Mouse (Mus musculus): Measurements from ENCODE around the gene Grb2.
A peak's percentile ranks its signal among the peaks of the same experiment; 100 is the strongest.
"Not testable (repeated sequence)": the region's sequence is repeated elsewhere in the genome, so short reads cannot be mapped to it uniquely, and the experiment has no call there.

Grb2 gene

DNA sequence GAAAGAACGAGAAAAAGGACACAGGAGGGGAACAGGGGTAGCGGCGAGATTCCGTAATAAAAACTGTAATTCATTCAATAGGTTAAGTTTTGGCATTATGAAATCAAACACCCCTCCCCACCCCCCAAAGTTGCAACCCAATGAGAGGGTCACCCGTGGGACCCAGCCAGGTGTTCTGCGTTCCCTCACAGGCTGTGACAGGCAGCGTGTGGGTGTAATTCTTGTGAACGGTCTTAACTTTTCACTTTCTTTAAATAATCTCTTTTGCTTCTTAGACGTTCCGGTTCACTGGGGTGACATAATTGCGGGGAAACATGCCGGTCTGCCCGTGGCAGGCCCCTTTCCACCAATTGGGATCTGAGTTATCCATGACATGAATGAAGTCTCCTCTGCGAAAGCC is 62.9 kb downstream of the Grb2 start:
- DNase-seq (ENCODE audit: low spot score): not testable (repeated sequence)

DNA sequence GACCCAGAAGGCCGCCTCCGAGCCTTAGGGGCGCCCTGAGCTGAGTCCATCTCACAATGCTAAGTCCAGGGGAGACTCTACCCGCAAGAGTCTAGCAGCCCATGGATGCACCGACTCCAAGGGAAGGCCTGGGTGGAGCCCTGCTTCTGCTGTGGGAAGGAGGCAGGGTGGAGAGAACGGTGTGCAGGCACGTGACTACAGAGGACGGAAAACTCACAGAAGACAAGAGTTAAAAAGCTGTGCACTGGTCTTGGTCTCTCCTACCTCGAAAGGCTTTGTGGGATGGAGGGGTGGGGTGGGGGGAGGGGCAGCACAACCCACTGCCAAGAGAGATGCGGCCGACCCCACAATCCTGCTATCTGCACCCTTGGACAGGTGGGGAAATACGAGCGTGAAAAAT is 64.1 kb downstream of the Grb2 start:
- DNase-seq (ENCODE audit: low spot score): no peak

DNA sequence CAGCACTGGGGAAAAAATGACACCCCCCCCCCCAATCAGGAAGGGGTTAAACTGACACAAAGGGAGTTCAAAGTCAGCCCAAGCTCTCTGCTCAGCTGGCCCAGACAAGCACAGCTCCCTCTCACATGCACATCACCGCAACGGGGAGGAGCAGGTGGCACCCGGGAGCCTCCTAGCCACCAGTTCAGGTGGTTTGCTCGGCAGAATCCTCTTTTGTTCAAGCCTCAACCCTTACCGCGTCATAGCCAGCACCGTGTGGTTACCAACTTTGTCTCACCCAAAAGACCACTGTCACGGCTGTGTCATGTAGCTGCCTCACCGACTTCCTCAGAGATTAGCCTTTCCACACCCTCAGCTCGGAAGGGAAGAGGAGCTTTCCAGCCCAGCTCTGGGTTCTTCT is 65.1 kb downstream of the Grb2 start:
- no peak for DNase-seq (ENCODE audit: low spot score)

DNA sequence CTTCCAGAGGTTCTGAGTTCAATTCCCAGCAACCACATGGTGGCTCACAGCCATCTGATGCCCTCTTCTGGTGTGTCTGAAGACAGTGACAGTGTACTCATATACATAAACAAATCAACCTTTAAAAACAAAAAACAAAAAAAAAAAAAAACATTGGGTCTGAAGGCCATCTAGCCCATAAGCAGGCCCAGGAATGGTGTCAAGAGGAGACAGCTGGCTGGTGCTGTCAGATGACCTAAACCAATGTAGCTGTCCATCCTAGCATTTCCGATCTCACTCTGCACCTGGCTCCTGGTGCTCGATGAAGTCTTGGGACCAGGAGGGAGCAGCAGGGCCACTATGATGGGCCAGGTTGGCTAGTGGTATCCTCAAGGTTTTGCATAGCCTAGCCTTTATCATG is 65.7 kb downstream of the Grb2 start:
- no peak for DNase-seq (ENCODE audit: low spot score)

DNA sequence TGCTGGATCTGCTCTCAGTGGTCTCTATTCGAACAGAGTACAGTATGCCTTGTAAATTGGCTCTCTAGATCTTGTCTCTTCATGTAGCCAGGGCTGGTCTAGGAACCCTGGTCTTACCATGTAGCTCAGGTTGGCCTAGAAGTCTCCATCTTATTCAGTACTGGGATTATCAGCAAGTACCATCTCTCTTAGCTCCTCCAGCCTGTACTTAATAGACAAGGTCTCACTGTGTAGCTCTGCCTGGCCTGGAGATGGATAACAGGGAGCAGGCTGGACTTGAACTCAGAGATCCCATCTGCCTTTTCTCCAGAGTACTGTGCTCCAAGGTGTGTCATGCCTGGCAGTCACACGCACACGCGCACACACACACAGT is 66.7 kb downstream of the Grb2 start:
- DNase-seq (ENCODE audit: low spot score): no peak

DNA sequence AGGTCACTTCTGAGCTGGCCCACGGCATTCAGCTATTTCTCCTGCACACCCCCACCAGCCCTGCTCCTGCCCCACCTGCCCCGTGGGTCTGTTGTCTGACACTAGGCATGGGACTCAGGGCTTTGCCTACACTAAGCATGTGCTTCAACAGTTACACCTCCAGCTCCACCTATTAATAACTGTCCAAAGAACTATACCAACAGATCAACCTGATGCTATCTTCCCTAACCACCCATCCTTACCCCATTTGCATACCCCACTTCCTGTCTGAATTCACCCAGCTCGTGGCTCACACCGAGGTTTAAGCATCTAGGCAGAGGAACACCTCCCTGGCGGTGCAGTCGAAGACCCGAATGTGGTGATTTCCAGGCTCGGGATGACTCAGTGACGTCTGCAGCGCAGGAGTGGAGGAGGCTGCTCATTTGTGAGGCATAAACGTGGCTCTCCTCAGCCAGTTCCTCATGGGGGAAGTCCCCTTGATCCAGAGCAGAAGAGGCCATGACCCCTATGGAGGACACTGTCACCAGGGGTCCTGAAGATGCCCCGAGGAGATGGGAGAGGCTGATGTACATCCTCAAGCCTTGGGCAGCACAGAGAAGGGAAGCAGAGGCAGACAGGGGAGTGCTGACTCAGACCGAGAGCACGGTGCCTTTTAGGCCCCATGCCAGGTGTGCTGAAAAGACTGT is 67.3 kb downstream of the Grb2 start:
- no peak for DNase-seq (ENCODE audit: low spot score)

DNA sequence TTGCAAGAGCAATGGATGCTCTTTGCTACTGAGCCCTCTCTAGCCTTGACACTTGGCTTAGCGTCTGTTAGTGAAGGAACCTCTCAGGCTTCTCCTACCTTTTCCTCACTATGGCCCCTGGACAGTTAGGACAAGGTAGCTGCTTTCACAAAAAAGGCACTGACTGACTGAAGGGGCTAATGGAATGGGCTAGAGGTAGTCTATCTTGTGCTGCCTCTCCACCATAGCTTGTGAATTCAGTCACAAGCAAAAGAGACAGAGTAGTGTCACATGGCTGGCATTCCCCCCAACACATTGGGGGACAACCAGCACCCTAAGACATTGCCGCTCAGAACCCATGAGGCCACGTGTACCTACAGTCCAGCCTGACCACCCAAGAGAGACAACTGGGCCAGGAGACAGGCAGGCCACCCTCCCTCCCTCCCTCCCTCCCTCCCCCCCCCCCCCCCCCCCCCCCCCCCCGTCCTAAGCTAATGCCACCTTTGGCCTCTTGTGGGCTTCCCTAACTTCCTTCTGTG is 68.0 kb downstream of the Grb2 start:
- DNase-seq (ENCODE audit: low spot score): no peak

DNA sequence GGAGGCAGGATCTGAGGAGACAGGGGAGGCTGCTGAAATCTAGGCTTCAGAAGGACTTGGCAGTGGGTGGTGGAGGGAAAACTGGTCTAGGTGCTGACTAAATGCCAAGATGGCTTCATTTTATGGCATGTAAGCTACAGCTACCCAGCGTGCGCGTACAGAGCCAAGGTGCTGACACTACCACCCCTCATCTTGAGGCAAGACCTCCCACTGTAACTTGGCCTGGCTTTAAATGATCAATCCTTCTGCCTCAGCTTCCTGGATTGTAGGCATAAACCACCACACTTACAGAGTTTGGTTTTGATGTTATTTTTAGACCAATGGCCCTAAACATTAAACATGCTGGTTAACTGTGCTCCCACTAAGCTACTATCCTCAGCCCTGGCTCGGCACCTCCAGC is 68.9 kb downstream of the Grb2 start:
- DNase-seq (ENCODE audit: low spot score): no peak

DNA sequence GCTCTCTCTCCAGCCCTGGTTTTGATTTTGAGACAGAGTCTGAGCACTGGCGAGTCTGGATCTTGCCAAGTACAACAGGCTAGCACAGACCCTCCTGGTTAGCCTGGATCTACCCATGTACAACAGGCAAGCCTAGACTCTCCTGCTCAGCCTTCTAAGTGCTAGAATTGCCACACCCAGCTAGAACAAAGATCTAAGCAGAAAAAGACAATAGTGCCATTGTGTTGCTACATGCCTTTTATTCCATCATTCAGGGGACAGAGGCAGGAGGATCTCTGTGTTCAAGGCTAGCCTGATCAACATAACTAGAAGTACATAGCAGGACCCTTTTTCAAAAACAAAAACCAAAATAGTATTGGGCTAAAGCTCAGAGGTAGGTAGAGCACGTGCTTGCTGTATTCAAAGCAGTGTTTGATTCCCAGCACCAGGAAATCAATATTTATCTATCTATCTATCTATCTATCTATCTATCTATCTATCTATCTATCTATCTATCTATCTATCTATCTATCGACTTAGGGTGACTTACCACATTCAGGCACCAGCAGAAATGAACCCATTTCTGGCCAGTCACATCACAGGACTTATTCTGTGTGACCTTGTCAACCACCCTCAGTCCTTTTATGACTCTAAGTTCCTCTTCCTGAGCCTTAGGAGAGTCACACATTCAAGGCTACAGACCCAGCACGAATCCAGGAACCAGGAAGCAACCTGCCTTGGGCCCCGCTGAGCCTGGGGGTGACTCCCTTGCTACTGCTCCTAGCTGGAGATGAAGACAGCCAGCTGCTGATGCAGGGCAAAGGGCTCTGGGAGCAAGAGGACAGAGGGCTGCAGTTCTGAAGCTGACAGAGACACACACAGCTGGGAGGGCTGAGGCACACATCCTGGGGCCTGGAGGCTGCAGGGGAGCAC is 69.6 kb downstream of the Grb2 start:
- no peak for DNase-seq (ENCODE audit: low spot score)

DNA sequence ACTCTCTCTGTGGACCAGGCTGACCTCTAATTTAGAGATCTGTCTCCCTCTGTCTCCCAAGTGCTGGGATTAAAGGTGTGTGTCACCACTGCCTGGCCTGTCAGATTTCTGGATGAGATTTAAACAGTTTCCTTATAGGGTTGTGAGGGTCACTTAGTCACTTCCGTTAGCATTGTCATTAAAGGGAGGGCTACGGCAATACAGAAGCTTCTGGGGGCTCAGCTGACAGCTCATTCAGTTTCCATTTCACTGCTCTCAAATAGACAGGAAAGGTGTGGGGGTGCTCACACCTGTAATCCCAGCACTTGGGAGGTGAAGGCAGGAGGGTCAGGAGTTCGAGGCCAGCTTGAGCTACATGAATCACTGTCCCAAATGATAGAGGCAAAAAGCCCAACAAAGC is 71.4 kb downstream of the Grb2 start:
- DNase-seq (ENCODE audit: low spot score): no peak

DNA sequence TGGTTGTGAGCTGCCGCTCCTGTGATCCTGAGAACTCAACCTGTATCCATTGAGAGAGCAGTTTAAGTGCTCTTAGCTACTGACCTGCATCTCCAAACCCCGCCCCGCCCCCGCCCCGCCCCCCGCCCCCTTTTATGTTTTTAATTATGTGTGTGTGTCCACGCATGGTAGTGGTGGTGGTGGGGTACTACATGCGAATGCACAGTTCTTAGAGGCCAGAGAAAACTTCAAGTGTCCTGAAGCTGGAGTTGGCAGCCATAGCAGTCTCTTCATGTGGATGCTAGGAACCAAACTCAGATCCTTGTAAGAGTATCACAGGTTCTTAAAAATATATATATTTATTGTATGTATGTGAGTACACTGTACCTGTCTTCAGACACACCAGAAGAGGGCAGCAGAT is 72.9 kb downstream of the Grb2 start:
- DNase-seq (ENCODE audit: low spot score): no peak

DNA sequence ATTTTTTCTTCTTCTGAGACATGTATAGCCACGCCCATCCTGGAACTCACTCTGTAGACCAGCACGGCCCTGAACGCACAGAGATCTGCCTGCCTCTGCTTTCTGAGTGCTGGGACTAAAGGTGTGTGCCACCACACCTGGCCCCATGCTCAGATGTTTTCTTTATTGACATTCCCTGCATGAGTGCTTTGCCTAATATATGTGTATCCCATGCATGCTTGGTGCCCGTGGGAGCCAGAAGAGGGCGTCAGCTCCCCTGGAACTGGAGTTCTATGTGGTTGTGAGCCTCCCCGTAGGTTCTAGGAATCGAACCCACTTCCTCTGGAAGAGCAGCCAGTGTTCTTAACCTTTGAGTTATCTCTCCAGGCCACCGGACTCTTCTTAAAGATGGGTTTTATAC is 73.4 kb downstream of the Grb2 start:
- DNase-seq (ENCODE audit: low spot score): no peak

DNA sequence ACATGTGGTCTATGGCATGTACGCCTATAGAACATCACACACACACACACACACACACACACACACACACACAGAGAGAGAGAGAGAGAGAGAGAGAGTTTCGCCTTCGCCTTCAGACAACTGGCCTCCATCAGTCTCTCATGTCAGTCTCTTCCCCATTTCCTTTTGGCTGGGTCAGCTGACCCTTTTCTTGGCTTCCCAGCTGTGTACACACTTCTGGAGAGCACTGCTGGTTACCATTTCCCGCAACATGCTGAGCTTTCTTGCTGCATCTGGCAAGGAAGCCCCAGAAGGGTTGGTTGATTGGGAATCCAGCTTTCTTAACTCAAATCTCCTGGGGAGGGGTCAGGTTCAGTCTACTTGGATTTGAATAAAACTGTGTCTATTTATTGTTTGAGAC is 74.3 kb downstream of the Grb2 start:
- DNase-seq (ENCODE audit: low spot score): no peak

DNA sequence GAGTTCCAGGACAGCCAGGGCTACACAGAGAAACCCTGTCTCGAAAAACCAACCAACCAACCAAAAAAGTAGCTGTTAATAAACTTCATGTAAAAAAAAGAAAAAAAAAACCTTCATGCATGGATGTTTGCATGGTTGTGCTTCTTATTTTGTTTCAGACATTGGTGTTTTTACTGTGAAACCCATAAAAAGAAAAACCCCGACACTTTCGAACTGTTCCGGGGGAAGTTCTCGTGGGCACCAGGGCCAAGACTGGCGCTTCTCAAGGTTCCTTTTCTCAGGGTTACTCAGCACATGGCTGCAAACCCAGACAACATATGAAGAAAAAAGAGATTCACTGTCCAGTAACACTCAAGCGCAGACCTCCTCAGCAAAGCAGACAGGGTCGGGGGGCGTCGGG is 75.5 kb downstream of the Grb2 start:
- no peak for DNase-seq (ENCODE audit: low spot score)

DNA sequence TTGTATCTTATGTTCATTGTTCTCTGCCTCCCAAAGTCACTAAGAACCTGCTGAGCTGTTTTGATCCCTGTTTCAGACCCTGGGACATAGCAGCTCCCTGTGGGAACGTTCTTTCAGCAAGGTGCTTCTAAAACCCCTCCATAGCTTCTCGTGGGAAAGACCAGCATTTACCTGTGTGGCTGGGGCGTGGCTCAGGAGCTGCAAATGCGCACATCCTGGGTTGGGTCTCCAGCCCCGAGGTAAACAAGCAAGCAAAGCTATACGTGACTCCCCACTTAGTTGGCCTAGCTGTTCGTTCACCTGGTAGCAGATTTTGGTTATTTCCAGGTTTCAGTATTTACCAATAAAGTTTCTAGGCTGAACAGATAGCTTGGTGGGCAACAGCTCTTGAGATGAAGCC is 76.2 kb downstream of the Grb2 start:
- no peak for DNase-seq (ENCODE audit: low spot score)

DNA sequence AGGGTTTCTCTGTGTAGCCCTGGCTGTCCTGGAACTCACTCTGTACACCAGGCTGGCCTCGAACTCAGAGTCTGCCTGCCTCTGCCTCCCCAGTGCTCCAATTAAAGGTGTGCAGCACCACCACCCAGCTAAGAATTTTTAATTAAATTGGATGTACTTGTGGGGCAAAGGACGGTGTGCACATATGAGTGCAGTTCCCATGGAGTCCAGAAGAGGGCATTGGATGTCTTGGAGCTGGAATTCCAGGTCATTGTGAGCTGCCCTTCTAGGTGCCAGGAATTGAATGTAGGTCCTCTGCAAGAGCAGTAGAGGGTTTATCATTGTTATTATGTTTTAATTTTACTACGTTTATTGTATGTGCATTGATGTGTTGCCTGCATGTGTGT is 76.9 kb downstream of the Grb2 start:
- DNase-seq (ENCODE audit: low spot score): no peak

DNA sequence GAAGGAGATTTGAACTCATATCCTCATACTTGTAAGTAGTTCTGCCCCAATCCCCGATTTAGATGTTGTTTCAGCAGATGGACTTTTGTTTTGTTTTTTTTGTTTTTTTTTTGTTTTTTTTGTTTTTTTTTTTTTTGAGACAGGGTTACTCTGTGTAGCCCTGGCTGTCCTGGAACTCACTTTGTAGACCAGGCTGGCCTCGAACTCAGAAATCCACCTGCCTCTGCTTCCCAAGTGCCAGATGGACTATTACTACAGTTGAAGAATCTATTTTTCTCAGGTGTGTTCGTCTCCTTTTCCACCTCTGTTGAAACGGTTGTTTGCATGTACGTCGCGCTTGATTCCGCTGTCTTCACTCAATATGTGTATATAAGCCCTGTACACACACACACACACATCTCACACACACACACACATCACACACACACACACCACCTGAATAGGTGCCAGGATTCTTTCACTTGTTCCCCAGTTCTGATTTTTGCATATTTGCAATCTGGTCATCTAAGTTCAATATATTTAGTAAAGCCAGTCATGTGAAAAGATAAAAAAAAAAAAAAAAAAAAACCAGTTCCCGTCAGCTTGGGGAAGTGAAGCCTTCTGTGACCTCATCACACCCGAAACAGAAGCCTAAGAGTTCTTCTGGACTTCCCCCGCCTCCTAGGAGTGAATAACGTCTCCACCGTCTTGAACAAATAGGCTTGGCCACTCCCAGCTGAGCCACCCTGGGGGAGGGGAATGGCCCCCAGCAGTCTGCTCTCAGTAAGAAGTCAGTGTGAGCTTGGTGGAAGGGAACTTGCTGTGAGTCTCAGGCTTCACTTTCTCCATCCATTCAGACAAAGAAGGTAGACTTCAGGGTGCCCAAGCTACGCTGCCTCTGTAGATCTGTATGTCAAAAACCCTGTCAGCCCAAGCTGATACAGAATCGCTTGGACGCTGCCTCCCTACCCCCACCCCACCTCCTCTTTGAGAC is 77.6 kb downstream of the Grb2 start:
- DNase-seq (ENCODE audit: low spot score): no peak

DNA sequence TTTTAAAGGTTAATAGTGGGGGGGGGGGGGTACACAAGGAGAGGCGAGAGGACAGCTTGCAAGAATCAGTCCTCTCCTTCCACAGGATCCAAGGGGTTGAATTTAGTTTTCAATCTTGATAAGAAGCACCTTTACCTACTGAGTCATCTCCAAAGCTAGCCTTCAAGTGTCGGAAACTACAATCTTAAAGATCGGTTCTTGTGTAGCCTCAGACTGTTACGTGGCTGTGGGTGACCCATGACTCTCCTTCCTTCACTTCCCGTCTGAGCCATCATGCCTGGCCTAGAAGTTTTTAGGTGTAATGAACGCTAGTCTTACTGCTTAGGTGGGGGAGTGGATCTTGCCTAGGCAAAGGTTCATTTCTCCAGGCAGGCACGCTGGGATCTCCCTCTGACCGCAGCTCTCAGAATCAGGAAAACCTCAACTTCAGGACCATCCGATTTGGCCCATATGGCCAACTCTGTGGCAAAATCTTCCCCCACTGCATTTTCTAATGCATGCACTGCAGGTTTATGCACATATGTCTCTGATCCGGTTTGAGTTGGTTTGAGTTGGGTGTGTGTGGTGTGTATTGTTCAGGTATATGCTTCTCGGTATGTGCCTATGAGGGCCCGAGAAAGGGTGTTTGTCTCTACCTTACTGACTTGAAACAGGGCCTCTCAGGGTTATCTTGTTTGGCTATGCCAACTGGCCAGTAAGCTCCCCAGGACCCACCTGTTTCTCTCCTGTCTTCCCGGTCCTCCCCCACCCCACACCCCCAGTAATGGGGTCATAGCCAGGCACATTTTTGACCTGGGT is 78.5 kb downstream of the Grb2 start:
- DNase-seq (ENCODE audit: low spot score): no peak

DNA sequence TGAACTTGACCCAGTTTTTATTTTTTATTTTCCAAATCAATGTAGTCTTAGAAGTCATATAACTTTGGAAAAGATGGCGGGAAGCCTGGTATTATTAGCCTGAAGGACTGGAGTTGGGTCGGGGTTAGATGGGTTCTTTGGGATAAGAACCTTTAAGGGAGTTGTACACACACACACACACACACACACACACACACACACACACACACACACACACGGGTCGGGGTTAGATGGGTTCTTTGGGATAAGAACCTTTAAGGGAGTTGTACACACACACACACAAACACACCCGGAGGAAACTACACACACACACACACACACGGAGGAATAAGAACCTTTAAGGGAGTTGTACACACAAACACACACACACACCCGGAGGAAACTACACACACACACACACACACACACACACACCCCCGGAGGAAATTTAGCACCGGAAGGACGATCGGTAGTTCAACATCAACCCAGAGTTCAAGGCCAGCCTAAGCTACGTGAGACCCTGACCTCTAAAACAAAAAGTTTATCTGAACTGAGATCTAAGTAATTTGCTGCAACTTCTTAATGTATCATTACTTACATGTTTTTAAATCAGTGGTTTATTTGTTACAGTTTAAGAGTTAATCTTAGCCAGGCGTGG is 79.8 kb downstream of the Grb2 start:
- no peak for DNase-seq (ENCODE audit: low spot score)

DNA sequence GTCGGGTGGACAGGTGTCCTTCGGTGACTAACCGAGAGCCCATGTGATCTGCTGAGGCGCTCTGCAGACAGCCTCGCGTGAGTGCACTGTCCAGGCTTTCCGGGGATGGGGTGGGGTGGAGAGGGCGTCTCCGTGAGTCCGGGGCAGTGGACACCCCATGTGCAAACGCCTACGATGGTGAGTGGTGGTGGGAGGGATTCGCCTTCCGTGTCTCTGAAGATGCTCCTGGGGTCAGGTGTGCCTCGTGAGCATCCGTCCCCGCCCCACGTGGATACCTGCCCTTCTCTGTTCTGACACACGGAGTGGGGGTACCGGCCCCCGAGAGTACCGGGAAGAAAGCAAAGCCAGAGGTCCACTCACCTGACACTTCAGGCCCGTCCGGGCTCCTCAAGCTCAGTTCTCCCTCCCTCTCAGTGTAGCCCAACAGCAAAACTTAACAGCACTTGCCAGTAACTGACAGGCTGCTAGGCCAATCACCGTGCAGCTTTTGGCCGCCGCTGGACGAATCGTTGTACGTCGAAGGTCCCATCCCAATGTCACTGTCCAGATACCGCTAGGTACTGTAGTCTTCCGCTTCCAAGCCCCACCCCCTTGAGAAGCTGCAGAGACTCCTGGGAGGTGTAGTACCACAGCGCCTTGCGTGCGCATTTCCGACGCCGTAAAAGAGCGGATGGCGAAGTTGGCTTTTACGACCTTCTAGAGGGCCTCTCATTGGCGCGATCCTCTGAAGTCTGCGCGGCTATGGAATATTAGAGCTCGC is 80.5 kb downstream of the Grb2 start, which contains the start of gene Slc25a19:
Gene Slc25a19, minus strand, starts transcription at position 591 of the 760 bp plus-strand sequence.
- peak; percentile 98 for DNase-seq (ENCODE audit: low spot score)

Measured in urinary bladder, postnatal 10 days (tissue).